ENCODE assay signal across 22 mouse cellular contexts in genomic region chrX:99498021-99498420, GRCm38 (mm10). TPM values are rescaled to one million over a fixed set of nuclear protein-coding genes. Genes with fewer than 3 reads are reported as not detected.
DNase-seq lines count a peak whose midpoint lies in the region; ATAC-seq and TF ChIP-seq lines count a peak whose summit lies in the region.
"Had no signal": no experiment of that assay in that cellular context is flagged by ENCODE, and none has a peak within 500 bp of the region (broad histone marks: within the 10 kb centered on the region; RNA-seq: fewer than 3 reads in every experiment).

No protein-coding gene starts in this region.

- no peak overlapping the region for H3K4me3 ChIP-seq in kidney, adult 2 months (ENCODE audit: insufficient read depth, low read depth, low read length)
- H3K4me3 ChIP-seq in midbrain, embryonic 11.5 days (ENCODE audit: low read depth, low read length): no peak overlapping the region
- no peak overlapping the region for H3K4me3 ChIP-seq in midbrain, embryonic 13.5 days (replicated peaks)
- H3K4me3 ChIP-seq: embryonic facial prominence, embryonic 13.5 days; embryonic facial prominence, embryonic 15.5 days; erythroblast, embryonic 14.5 days; forebrain, embryonic 10.5 days; forebrain, embryonic 12.5 days had no signal

- TF ChIP-seq POLR2A in kidney, adult 2 months (IDR thresholded peaks at IDR 0.05; ENCODE audit: low read depth, low read length): no peak

- ATAC-seq in midbrain, embryonic 11.5 days (ENCODE audit: low FRiP score): no peak
- ATAC-seq in midbrain, embryonic 13.5 days: no peak
- ATAC-seq: CD4-positive, CD25-positive, alpha-beta regulatory T cell, adult 4 months; forebrain, embryonic 14.5 days; forebrain, embryonic 16.5 days had no signal

- H3K27ac ChIP-seq in kidney, adult 2 months (ENCODE audit: insufficient read depth, low read depth, low read length): no peak overlapping the region
- no peak overlapping the region for H3K27ac ChIP-seq in midbrain, embryonic 11.5 days (ENCODE audit: low read depth, low read length)
- no peak overlapping the region for H3K27ac ChIP-seq in midbrain, embryonic 13.5 days
- H3K27ac ChIP-seq: embryonic facial prominence, embryonic 13.5 days; embryonic facial prominence, embryonic 15.5 days; forebrain, embryonic 10.5 days; forebrain, embryonic 12.5 days had no signal

- no peak overlapping the region for H3K9ac ChIP-seq in midbrain, embryonic 11.5 days (ENCODE audit: low read length)
- no peak overlapping the region for H3K9ac ChIP-seq in midbrain, embryonic 13.5 days (replicated peaks)
- H3K9ac ChIP-seq: embryonic facial prominence, embryonic 13.5 days; embryonic facial prominence, embryonic 15.5 days; forebrain, embryonic 12.5 days had no signal

- H3K9me3 ChIP-seq in midbrain, embryonic 11.5 days (ENCODE audit: control insufficient read depth, low read length): no peaks in the 10 kb centered on the region
- no peaks in the 10 kb centered on the region for H3K9me3 ChIP-seq in midbrain, embryonic 13.5 days
- H3K9me3 ChIP-seq: embryonic facial prominence, embryonic 13.5 days; embryonic facial prominence, embryonic 15.5 days; forebrain, embryonic 10.5 days; forebrain, embryonic 12.5 days; G1E had no signal

- no peaks in the 10 kb centered on the region for H3K36me3 ChIP-seq in kidney, adult 2 months (ENCODE audit: control insufficient read depth, insufficient read depth, low read length)
- no peaks in the 10 kb centered on the region for H3K36me3 ChIP-seq in midbrain, embryonic 11.5 days (ENCODE audit: control insufficient read depth, insufficient read depth, low read length)
- no peaks in the 10 kb centered on the region for H3K36me3 ChIP-seq in midbrain, embryonic 13.5 days
- H3K36me3 ChIP-seq: embryonic facial prominence, embryonic 13.5 days; embryonic facial prominence, embryonic 15.5 days; forebrain, embryonic 10.5 days; forebrain, embryonic 12.5 days; G1E had no signal

- no peak overlapping the region for H3K4me2 ChIP-seq in midbrain, embryonic 11.5 days
- no peak overlapping the region for H3K4me2 ChIP-seq in midbrain, embryonic 13.5 days (replicated peaks)
- H3K4me2 ChIP-seq: embryonic facial prominence, embryonic 13.5 days; embryonic facial prominence, embryonic 15.5 days; forebrain, embryonic 12.5 days had no signal

- 39% methylated on average over 3 of the region's 3 CpGs for WGBS in kidney, adult 2 months
- 75% methylated on average over 3 of the region's 3 CpGs for WGBS in midbrain, embryonic 11.5 days
- 76% methylated on average over 3 of the region's 3 CpGs for WGBS in midbrain, embryonic 13.5 days

- TF ChIP-seq CTCF in kidney, adult 2 months (conservative IDR thresholded peaks at IDR 0.05; ENCODE audit: insufficient read depth, insufficient read length, low read depth, low read length): no peak

- H3K27me3 ChIP-seq in kidney, adult 2 months (replicated peaks; ENCODE audit: control insufficient read depth, insufficient read depth, low read length): no peaks in the 10 kb centered on the region
- H3K27me3 ChIP-seq in midbrain, embryonic 11.5 days (ENCODE audit: control insufficient read depth, insufficient read depth, low read length): peaks cover 13% of the 10 kb centered on the region
- H3K27me3 ChIP-seq in midbrain, embryonic 13.5 days: peaks cover 64% of the 10 kb centered on the region
- H3K27me3 ChIP-seq: CH12.LX had no signal

- peak; percentile 31 to 56 for DNase-seq in cerebellum, postnatal 10 days
- DNase-seq in cerebellum, adult 9-11 months: no peak
- peak; percentile 35 for DNase-seq in kidney, adult 2 months
- no peak for DNase-seq in kidney, adult 11 months
- DNase-seq in midbrain, embryonic 11.5 days (ENCODE audit: low spot score, missing footprints): peak; percentile 35
- peak; percentile 30 for DNase-seq in Muller cell, postnatal 12 days (ENCODE audit: inconsistent ontology term)
- DNase-seq: adrenal gland, adult 2 months; adrenal gland, postnatal 10 days; adrenal gland, postnatal 25 days; B cell, adult 2 months; embryo, embryonic 11 days had no signal

- H3K4me1 ChIP-seq in kidney, adult 2 months (ENCODE audit: control insufficient read depth, insufficient read depth, low read length): peaks cover 3% of the 10 kb centered on the region; the same call in 1 of the 2 replicates
- no peaks in the 10 kb centered on the region for H3K4me1 ChIP-seq in midbrain, embryonic 11.5 days (ENCODE audit: control insufficient read depth, insufficient read depth, low read length)
- H3K4me1 ChIP-seq in midbrain, embryonic 13.5 days (replicated peaks): 0 out of 2 replicates have a peak, but pooled peaks cover 5% of the 10 kb centered on the region

RNA-seq across cellular contexts. Expression of gene Pja1, which starts 26.9 kb away (rescaled TPM):
- polyA plus RNA-seq in kidney, adult 2 months (2012; rRNA removed): 52.0 and 56.2 TPM in 2 replicates
- polyA plus RNA-seq in midbrain, embryonic 11.5 days (2014; fragmentation: Nextera tagmentation; extraction: Ambion mirVana): 213 and 222 TPM in 2 replicates
- polyA plus RNA-seq in midbrain, embryonic 13.5 days (2015; fragmentation: Nextera tagmentation; extraction: Ambion mirVana): 322 and 354 TPM in 2 replicates

Comparison
In these comparisons a context has a peak if more than half of its experiments do, and no peak if none do; other contexts are left out.
1. DNase-seq: peak in cerebellum, postnatal 10 days (2 of 2), kidney, adult 2 months (single experiment), midbrain, embryonic 11.5 days (single experiment) and Muller cell, postnatal 12 days (single experiment); none in cerebellum, adult 9-11 months (single experiment) and kidney, adult 11 months (single experiment).